Mouse (Mus musculus) stomach, embryonic 14.5 days (tissue): ENCODE measurements around the gene Gstt1. TPM values are rescaled to one million over a fixed set of nuclear protein-coding genes. Genes with fewer than 3 reads are reported as not detected.

Experiments
- polyA plus RNA-seq: library from polyadenylated mRNA; unstranded; fragments of >200 nt; fragmentation: Nextera tagmentation; extraction: Ambion mirVana; gene quantifications from 2 replicates; pipeline ENCODE4 v1.2.1, GENCODE M21; 2014

Gene Gstt1
- polyA plus RNA-seq, 1 experiment from 2014 or later: 12.6 TPM

Other genes starting within 250 kb of the Gstt1 start
- 2.2 TPM in 2 replicates for gene Lrrc75b, start 238.3 kb downstream of the Gstt1 start, polyA plus RNA-seq
- gene Ggt1, start 237.0 kb downstream of the Gstt1 start, polyA plus RNA-seq: 3.1 and 3.8 TPM in 2 replicates
- gene Ggt5, start 209.2 kb downstream of the Gstt1 start, polyA plus RNA-seq: 4.1 and 5.2 TPM in 2 replicates
- 8.3 and 10.2 TPM in 2 replicates for gene Susd2, start 154.6 kb downstream of the Gstt1 start, polyA plus RNA-seq
- gene Cabin1, start 34.2 kb downstream of the Gstt1 start, polyA plus RNA-seq: 42.7 and 49.0 TPM in 2 replicates
- 65.3 and 65.5 TPM in 2 replicates for gene Ddt, start 25.2 kb downstream of the Gstt1 start, polyA plus RNA-seq
- not detected in 2 replicates for gene Gm20441, start 17.6 kb downstream of the Gstt1 start, polyA plus RNA-seq
- 46.5 and 48.5 TPM in 2 replicates for gene Gstt3, start 17.2 kb downstream of the Gstt1 start, polyA plus RNA-seq
- not detected in 2 replicates for gene Gstt4, start 24.0 kb upstream of the Gstt1 start, polyA plus RNA-seq
- 43.5 and 47.4 TPM in 2 replicates for gene Gstt2, start 38.8 kb upstream of the Gstt1 start, polyA plus RNA-seq
- gene Mif, start 61.7 kb upstream of the Gstt1 start, polyA plus RNA-seq: 1,950 and 2,198 TPM in 2 replicates
- 2.3 and 3.3 TPM in 2 replicates for gene Derl3, start 94.8 kb upstream of the Gstt1 start, polyA plus RNA-seq
- 182 and 197 TPM in 2 replicates for gene Smarcb1, start 123.0 kb upstream of the Gstt1 start, polyA plus RNA-seq
- 40.3 and 47.6 TPM in 2 replicates for gene Chchd10, start 134.5 kb upstream of the Gstt1 start, polyA plus RNA-seq
- 47.9 and 59.5 TPM in 2 replicates for gene Mmp11, start 137.9 kb upstream of the Gstt1 start, polyA plus RNA-seq
- not detected in 2 replicates for gene Gm867, start 142.1 kb upstream of the Gstt1 start, polyA plus RNA-seq
- gene Vpreb3, start 144.5 kb upstream of the Gstt1 start, polyA plus RNA-seq: 0.88 and 1.3 TPM in 2 replicates
- gene Gm5134, start 155.9 kb upstream of the Gstt1 start, polyA plus RNA-seq: not detected in 2 replicates
- gene Zfp280b, start 234.1 kb upstream of the Gstt1 start, polyA plus RNA-seq: 23.2 and 24.8 TPM in 2 replicates